Mouse (Mus musculus): ENCODE results near the gene Chd5.

Gene Chd5

DNA sequence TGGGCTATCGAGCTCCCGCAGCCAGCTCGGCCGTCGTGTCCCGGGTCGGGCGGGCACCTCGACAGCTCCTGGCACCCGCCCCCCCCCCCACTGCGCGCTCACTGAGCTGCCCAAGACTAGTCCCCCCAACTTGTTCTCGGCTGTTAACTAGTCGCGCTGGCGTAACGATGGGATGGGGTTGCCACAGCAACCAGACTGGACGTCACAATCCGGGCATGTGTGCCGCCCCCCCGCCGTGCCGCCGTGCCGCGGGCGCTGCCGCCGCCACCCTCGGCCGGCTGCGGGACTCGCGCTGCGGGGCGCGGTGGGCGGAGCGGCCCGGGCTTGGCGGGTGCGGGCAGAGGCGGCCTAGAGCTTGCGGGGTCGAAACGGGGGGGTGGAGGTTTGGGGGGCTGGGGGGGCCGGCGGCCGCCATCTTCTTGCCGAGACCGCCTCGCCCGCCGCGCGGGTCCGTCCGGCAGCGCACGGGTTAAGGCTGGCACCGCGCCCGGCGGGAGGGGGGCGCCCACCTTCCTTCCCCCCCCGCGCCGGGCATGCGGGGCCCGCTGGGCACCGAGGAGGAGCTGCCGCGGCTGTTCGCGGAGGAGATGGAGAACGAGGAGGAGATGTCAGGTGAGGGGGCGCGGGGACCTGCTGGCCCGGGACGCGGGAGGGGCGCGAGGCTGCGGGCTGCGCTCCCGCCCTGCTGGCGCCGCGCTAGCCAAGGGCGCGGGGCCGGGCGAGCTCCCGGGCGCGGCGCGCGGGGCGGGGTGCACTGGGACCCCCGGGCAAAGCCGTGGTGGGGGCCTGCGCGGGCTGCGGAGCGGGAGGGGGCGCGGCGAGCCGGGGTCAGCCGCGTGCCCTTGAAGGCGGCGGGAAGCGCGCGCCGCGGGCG, at the start of gene Chd5:
Gene Chd5 (plus strand): TSS at position 233 of the 874 bp plus-strand sequence.
- DNase-seq (ENCODE audit: inconsistent age in 2 of 2, low spot score in 1 of 2): no peak

- no peak for DNase-seq (ENCODE audit: inconsistent age in 2 of 2, low spot score in 1 of 2)
These were observed 48.1 kb upstream of the Chd5 start for GRCm38 (mm10) chr4:152290385-152290784.

GRCm38 (mm10) chr4:152290991-152291390, 47.5 kb upstream of the Chd5 start:
- DNase-seq (ENCODE audit: inconsistent age in 2 of 2, low spot score in 1 of 2): no peak

GRCm38 (mm10) chr4:152291562-152291961, 46.9 kb upstream of the Chd5 start, which contains the start of gene Hes3:
Hes3 (minus strand) TSS chr4:152291662.
- no peak for DNase-seq (ENCODE audit: inconsistent age in 2 of 2, low spot score in 1 of 2)

GRCm38 (mm10) chr4:152292102-152292765, 46.2 kb upstream of the Chd5 start:
- no peak for DNase-seq (ENCODE audit: inconsistent age in 2 of 2, low spot score in 1 of 2)

DNA sequence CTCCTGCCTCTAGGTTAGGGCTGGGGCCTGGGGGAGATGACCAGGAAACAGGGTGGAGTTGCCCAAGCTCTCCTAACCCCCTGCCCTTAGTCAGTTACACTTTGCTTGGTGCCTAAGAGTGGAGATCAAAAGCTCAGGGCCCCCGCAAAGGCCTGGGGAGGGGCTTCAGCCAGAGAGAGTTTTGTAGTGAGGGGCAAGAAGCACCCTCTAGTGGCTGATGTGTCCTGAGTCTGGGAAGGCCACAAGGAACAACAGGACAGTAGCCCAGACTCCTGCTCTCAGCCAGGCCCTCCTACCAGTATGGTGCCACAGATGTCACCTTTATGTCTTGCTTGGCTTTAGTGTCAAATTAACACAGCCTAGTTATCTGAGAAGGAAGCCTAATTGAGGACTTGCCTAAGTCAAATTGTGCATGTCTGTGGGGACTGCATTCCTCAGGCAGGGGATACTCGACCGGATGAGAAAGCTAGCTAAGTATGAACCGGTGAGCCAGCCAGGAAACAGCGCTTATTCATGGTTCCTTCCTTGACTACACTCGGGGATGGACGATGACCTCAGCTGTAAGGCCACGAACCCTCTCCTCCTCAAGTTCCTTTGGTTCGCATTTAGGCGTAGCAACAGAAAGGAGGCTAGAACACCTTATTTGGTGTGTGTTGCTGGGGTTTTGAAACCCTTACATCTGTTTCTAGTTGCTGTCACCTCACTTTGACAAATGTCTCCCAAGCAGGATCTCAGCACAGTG, 44.1 kb upstream of the Chd5 start:
- no peak for DNase-seq (ENCODE audit: inconsistent age in 2 of 2, low spot score in 1 of 2)

GRCm38 (mm10) chr4:152295916-152296315, 42.5 kb upstream of the Chd5 start:
- no peak for DNase-seq (ENCODE audit: inconsistent age in 2 of 2, low spot score in 1 of 2)

GRCm38 (mm10) chr4:152296371-152296770, 42.1 kb upstream of the Chd5 start:
- no peak for DNase-seq (ENCODE audit: inconsistent age in 2 of 2, low spot score in 1 of 2)

DNA sequence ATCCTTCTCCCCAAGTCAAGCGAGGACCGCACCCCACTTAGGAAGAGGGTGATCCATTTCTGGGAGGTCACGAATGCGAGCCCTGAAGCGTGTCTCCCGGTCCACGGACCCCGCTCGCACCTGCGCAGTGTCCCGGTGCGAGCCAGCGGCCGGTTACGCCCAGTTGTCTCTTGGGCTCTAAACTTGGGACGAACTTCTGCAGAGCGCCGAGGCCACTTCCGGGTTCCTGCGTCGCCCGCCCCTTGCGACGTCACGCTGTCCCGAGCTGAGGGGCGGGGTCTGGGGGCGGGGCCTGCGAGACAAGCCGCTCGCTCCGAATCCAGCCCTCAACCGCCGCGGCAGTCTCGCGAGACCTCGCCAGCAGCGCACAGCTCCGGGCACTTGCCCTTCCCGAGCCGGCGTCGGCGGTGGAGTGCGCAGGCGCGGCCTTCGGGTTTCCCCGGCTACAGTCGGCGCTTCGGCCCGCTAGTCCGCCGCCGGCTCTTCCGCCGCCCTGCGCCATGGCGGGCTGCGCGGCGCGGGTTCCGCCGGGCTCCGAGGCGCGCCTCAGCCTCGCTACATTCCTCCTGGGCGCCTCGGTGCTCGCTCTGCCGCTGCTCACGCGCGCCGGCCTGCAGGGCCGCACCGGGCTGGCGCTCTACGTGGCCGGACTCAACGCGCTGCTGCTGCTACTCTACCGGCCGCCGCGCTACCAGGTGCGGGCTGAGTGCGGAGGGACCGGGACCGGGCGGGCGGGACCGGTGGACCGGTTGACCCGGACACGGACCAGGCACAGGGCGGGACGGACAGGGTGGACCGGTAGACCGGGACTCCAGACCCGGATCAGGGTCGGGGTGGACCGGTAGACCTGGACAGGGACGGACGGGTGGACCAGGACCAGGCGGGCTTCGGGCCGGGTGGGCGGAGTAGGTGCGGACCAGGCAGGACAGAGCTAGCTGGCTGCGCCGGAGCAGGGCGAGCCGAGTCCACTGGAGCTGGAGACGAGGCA, 41.3 kb upstream of the Chd5 start, which contains the start of gene Icmt:
Gene Icmt (plus strand): TSS at position 354 of the 988 bp plus-strand sequence.
- DNase-seq (ENCODE audit: inconsistent age in 2 of 2, low spot score in 1 of 2): peak; percentile 99 to 100

DNA sequence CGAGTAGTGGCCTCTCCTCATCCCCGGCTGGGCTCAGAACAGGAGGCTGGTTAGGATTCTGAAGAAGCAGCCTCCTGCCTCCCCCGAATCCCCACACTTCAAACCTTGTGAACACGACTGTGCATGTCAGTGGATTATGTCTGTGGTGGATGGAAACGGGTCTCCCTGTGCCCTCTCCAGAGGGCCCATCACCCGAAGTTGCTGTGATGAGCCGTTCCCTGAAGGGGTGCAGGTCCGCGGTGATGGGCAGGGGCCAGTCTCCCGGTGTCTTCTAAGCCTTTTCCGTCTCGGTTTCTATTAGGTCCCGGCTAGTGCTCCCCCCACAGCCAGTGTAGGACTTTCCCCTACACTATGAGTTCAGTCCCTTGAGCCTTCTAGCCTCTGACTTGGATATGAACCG, 39.6 kb upstream of the Chd5 start:
- no peak for DNase-seq (ENCODE audit: inconsistent age in 2 of 2, low spot score in 1 of 2)

- no peak for DNase-seq (ENCODE audit: inconsistent age in 2 of 2, low spot score in 1 of 2)
These were observed 38.1 kb upstream of the Chd5 start for GRCm38 (mm10) chr4:152300375-152300774.

GRCm38 (mm10) chr4:152302012-152302411, 36.4 kb upstream of the Chd5 start:
- DNase-seq (ENCODE audit: inconsistent age in 2 of 2, low spot score in 1 of 2): peak in 1 of 2 experiments; percentile 71

GRCm38 (mm10) chr4:152303172-152303571, 35.3 kb upstream of the Chd5 start:
- DNase-seq (ENCODE audit: inconsistent age in 2 of 2, low spot score in 1 of 2): no peak

DNA sequence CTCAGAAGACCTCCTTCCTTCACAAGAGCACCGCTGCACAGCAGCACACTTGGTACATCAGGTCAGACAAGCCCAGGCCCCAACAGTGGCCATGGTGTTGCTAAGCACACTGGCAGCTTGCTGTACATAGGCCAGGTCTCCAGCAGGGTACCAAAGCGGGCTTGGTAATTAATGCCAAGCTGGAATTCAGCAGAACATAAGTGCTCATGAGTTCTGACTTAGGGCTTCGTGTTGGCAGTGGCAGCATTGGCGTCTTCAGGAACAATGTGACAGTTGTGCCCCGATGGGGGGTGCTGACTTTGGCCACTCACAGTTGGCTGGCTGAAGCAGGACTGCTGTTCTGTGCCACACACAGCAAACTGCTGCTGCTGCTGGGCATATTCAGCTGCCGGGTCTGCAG, 33.8 kb upstream of the Chd5 start:
- no peak for DNase-seq (ENCODE audit: inconsistent age in 2 of 2, low spot score in 1 of 2)

DNA sequence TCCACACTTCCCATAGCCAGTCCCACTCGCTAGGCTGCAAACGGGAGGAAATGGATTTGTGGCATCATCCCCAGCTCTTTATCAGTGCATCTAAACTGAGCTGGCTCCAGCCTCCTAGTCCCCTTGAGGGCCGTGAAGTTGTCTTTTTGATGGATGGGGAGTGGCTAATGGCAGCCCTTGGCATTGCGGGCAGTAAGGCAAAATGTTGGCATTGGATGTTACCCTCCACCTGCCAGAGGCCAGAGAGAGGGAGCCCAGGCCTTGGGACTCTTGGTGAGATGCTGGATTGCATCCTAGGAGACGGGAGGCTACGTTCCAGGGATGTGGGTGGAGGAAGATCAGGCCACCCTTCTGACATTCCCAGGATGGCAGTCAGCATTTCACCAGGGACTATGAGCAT, 32.5 kb upstream of the Chd5 start:
- no peak for DNase-seq (ENCODE audit: inconsistent age in 2 of 2, low spot score in 1 of 2)

GRCm38 (mm10) chr4:152307542-152307941, 30.9 kb upstream of the Chd5 start:
- peak; percentile 51 to 73 for DNase-seq (ENCODE audit: inconsistent age in 2 of 2, low spot score in 1 of 2)

DNA sequence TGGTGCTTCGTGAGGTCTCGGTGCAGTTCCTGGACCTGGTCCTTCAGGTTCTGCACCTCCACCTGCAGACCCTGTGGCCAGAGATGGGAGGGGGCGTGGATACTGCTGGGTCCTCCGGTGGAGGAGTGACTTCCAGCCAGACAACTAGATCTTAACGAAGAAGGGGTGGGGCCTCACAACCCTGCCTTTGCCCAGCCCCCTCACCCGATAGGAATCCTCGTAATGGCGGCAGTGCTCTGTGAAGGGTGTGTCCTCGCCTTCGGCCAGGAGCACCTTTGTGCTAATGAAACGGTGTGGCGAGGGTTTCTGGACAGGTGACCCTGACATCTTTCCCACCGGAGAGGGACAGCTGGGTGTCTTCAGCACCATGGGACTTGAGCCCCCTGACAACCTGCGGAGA, 26.3 kb upstream of the Chd5 start:
- DNase-seq (ENCODE audit: inconsistent age in 2 of 2, low spot score in 1 of 2): no peak

DNA sequence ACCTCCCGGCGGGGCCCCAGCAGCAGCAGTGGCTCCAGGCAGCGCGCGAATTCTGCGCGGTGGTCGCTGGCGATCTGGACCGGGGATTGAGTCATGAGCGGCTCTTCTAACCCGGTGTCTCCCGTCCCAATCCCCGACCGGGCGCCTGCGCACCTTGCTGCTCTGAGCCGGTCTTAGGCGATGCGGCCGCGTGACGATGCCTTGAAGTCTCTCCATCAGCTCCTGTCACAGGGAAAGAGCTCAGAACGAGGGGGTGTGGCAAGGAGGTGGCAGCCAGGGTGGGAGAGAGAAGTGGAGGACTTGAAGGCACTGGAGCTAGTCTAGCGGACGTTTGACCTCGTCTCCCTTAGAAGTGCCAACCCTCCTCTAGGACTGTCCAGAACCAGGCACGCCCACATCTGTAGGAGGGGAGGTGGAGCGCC, 25.2 kb upstream of the Chd5 start:
- peak; percentile 34 to 77 for DNase-seq (ENCODE audit: inconsistent age in 2 of 2, low spot score in 1 of 2)

- no peak for DNase-seq (ENCODE audit: inconsistent age in 2 of 2, low spot score in 1 of 2)
These were observed 24.5 kb upstream of the Chd5 start for GRCm38 (mm10) chr4:152313934-152314333.

GRCm38 (mm10) chr4:152315498-152316213, 22.8 kb upstream of the Chd5 start:
- no peak for DNase-seq (ENCODE audit: inconsistent age in 2 of 2, low spot score in 1 of 2)
